In genomic region chr7:117481404-117481803, GRCm38 (mm10) we compare ENCODE assay signal across 24 mouse cellular contexts.
DNase-seq lines count a peak whose midpoint lies in the region; ATAC-seq and TF ChIP-seq lines count a peak whose summit lies in the region.
"Had no signal": no experiment of that assay in that cellular context is flagged by ENCODE, and none has a peak within 500 bp of the region (broad histone marks: within the 10 kb centered on the region; RNA-seq: fewer than 3 reads in every experiment).

No protein-coding gene starts in this region.

- TF ChIP-seq POLR2A in bone marrow, adult 2 months (IDR thresholded peaks at IDR 0.05; ENCODE audit: borderline replicate concordance, control insufficient read depth, low read depth, low read length): no peak

- H3K27ac ChIP-seq in layer of hippocampus, adult 2 months: peak overlapping the region; percentile 74
- H3K27ac ChIP-seq in bone marrow, adult 2 months (ENCODE audit: control insufficient read depth, insufficient read depth, low read depth, low read length, poor library complexity): peak overlapping the region; percentile 76
- H3K27ac ChIP-seq: heart, embryonic 15.5 days; hindbrain, embryonic 15.5 days; kidney, embryonic 15.5 days; liver, embryonic 12.5 days; neural tube, embryonic 12.5 days had no signal

- TF ChIP-seq CTCF in layer of hippocampus, adult 2 months (conservative IDR thresholded peaks at IDR 0.05): no peak
- TF ChIP-seq CTCF in bone marrow, adult 2 months (IDR thresholded peaks at IDR 0.05; ENCODE audit: control insufficient read depth, insufficient read depth, low read length): no peak

- DNase-seq in layer of hippocampus, adult 2 months (ENCODE audit: low spot score in 2 of 2): no peak
- no peak for DNase-seq in layer of hippocampus, postnatal 25 days (ENCODE audit: extremely low spot score in 1 of 2, low spot score in 1 of 2)
- DNase-seq in monocyte, adult 2 months (ENCODE audit: low read depth in 1 of 2, low spot score in 2 of 2): peak; percentile 48 to 50
- no peak for DNase-seq in spleen, adult 18-20 months
- DNase-seq in kidney, postnatal 4 days: no peak
- DNase-seq: cerebellum, adult 8-10 months; cerebellum, postnatal 36 days; gastrocnemius, postnatal 25 days; heart, postnatal 4 days; kidney, adult 11 months; kidney, postnatal 36 days; layer of hippocampus, adult 9-11 months; lung, embryonic 14.5 days; lung, postnatal 4 days; thymus, adult 18-20 months; thymus, postnatal 36 days had no signal

- H3K4me3 ChIP-seq in layer of hippocampus, adult 2 months: no peak overlapping the region
- H3K4me3 ChIP-seq in bone marrow, adult 2 months (replicated peaks; ENCODE audit: control insufficient read depth, low read depth, low read length): no peak overlapping the region
- H3K4me3 ChIP-seq: heart, embryonic 15.5 days; hindbrain, embryonic 15.5 days; kidney, embryonic 15.5 days; liver, embryonic 12.5 days; neural tube, embryonic 12.5 days had no signal

- 34% methylated on average over 3 of the region's 3 CpGs for WGBS in bone marrow, adult 2 months

- H3K4me1 ChIP-seq in bone marrow, adult 2 months (ENCODE audit: control insufficient read depth, insufficient read depth, low read length): peaks cover 26% of the 10 kb centered on the region
- H3K4me1 ChIP-seq: heart, embryonic 15.5 days; liver, embryonic 12.5 days; neural tube, embryonic 12.5 days had no signal

- ATAC-seq in common myeloid progenitor, adult 5-6 weeks (replicated peaks; ENCODE audit: low read depth, poor library complexity, severe bottlenecking): peak; percentile 60
- ATAC-seq: forebrain, embryonic 14.5 days; liver, embryonic 12.5 days had no signal

Comparison
In these comparisons a context has a peak if more than half of its experiments do, and no peak if none do; other contexts are left out.
1. DNase-seq: peak in monocyte, adult 2 months (2 of 2); none in layer of hippocampus, adult 2 months (0 of 2), layer of hippocampus, postnatal 25 days (0 of 2), spleen, adult 18-20 months (0 of 2) and kidney, postnatal 4 days (0 of 2).